8 mouse cellular contexts compared by ENCODE assay signal in genomic region chr13:9181666-9182264, GRCm38 (mm10).
DNase-seq lines count a peak whose midpoint lies in the region; ATAC-seq and TF ChIP-seq lines count a peak whose summit lies in the region.

No protein-coding gene starts in this region.

- no peak overlapping the region for H3K4me2 ChIP-seq in forebrain, embryonic 13.5 days
- H3K4me2 ChIP-seq in lung, embryonic 16.5 days (ENCODE audit: low read depth, low read length) = no peak overlapping the region

- H3K27ac ChIP-seq in ES-E14 (ENCODE audit: insufficient read depth, low read depth, low read length, poor library complexity, severe bottlenecking) = no peak overlapping the region
- H3K27ac ChIP-seq in forebrain, embryonic 13.5 days = no peak overlapping the region
- H3K27ac ChIP-seq in lung, embryonic 16.5 days (ENCODE audit: low read length) = no peak overlapping the region

- H3K4me1 ChIP-seq in ES-E14 (ENCODE audit: control insufficient read depth in 2 of 2, insufficient read depth in 2 of 2, low read length in 2 of 2, poor library complexity in 1 of 2) = peaks cover 0 to 3% of the 10 kb centered on the region in 2 experiments; a peak in 1 of 4 replicates
- H3K4me1 ChIP-seq in forebrain, embryonic 13.5 days = no peaks in the 10 kb centered on the region
- H3K4me1 ChIP-seq in lung, embryonic 16.5 days (replicated peaks; ENCODE audit: control insufficient read depth, insufficient read depth, low read length) = no peaks in the 10 kb centered on the region

- H3K36me3 ChIP-seq in ES-E14 (ENCODE audit: control insufficient read depth, insufficient read depth, low read length, poor library complexity, severe bottlenecking) = no peaks in the 10 kb centered on the region
- H3K36me3 ChIP-seq in forebrain, embryonic 13.5 days (ENCODE audit: poor library complexity, severe bottlenecking) = no peaks in the 10 kb centered on the region
- H3K36me3 ChIP-seq in lung, embryonic 16.5 days (ENCODE audit: control insufficient read depth, insufficient read depth, low read length) = no peaks in the 10 kb centered on the region

- H3K27me3 ChIP-seq in forebrain, embryonic 13.5 days = no peaks in the 10 kb centered on the region
- H3K27me3 ChIP-seq in lung, embryonic 16.5 days (ENCODE audit: control insufficient read depth, insufficient read depth, low read depth, low read length) = no peaks in the 10 kb centered on the region

- in situ Hi-C loops in ES-E14 (cut with MboI; ENCODE audit: low sequenced_read_pairs in 2 of 2, unreplicated experiment in 2 of 2) = loop anchor here (5.0 to 25.0 kb wide), 5 partner anchors 281 to 666 kb away; no protein-coding TSS in a partner anchor

- peak; percentile 88 for ATAC-seq in forebrain, embryonic 13.5 days
- ATAC-seq in lung, embryonic 16.5 days (ENCODE audit: low read depth) = peak; percentile 75; the same call in 1 of the 2 replicates

- intact Hi-C loops in heart, postnatal 14 days (cut with DNase I) = loop anchor here (1.0 to 10.0 kb wide), 4 partner anchors 286 to 666 kb away; no protein-coding TSS in a partner anchor

- H3K9me3 ChIP-seq in ES-E14 (ENCODE audit: control insufficient read depth, insufficient read depth, low read depth, low read length) = no peaks in the 10 kb centered on the region
- no peaks in the 10 kb centered on the region for H3K9me3 ChIP-seq in forebrain, embryonic 13.5 days (replicated peaks)
- H3K9me3 ChIP-seq in lung, embryonic 16.5 days (ENCODE audit: control insufficient read depth, low read length) = no peaks in the 10 kb centered on the region

- no peak overlapping the region for H3K4me3 ChIP-seq in ES-E14 (ENCODE audit: insufficient read depth in 1 of 2, low read depth in 1 of 2, low read length in 2 of 2, poor library complexity in 1 of 2, severe bottlenecking in 1 of 2)
- H3K4me3 ChIP-seq in forebrain, embryonic 13.5 days = no peak overlapping the region
- H3K4me3 ChIP-seq in lung, embryonic 16.5 days (ENCODE audit: low read length) = no peak overlapping the region

- no peak overlapping the region for H3K9ac ChIP-seq in ES-E14 (ENCODE audit: insufficient read depth, low read depth, low read length, poor library complexity, severe bottlenecking)
- no peak overlapping the region for H3K9ac ChIP-seq in forebrain, embryonic 13.5 days
- H3K9ac ChIP-seq in lung, embryonic 16.5 days (ENCODE audit: low read length) = no peak overlapping the region

- WGBS in forebrain, embryonic 13.5 days = 5% methylated on average over 11 of the region's 11 CpGs
- WGBS in large intestine, adult 2 months = 11% methylated on average over 11 of the region's 11 CpGs
- WGBS in lung, embryonic 16.5 days = 9% methylated on average over 11 of the region's 11 CpGs

- DNase-seq in ES-E14 (ENCODE audit: low read depth, low spot score) = peak; percentile 68
- peak; percentile 55 for DNase-seq in c-Kit-positive CD71-positive TER-119-negative erythroid progenitor cells, embryonic 14.5 days (ENCODE audit: low read depth)
- DNase-seq in heart, postnatal 14 days = peak; percentile 79 to 88
- peak; percentile 64 for DNase-seq in large intestine, adult 2 months (ENCODE audit: low read depth, low spot score)
- DNase-seq in ovary, postnatal 14 days (ENCODE audit: low spot score) = peak; percentile 66
- peak; percentile 61 to 81 for DNase-seq in thymus, postnatal 10 days (ENCODE audit: low spot score in 2 of 2)

TF ChIP-seq in ES-E14, 5 proteins besides CTCF, POLR2A, EP300 and RAD21:
- TF ChIP-seq MAFK (IDR thresholded peaks at IDR 0.05; ENCODE audit: insufficient read depth, low read depth, low read length) (no peak), ZC3H11A (IDR thresholded peaks at IDR 0.05; ENCODE audit: borderline replicate concordance, low read depth, low read length) (peak; percentile 84)
